Mouse (Mus musculus) myocyte (in vitro differentiated cells): ENCODE measurements around the gene Cel.
A peak's percentile ranks its signal among the peaks of the same experiment; 100 is the strongest.

Experiments
- CEBPB ChIP-seq: IDR thresholded peaks from 2 replicates; pipeline ENCODE4 v1.6.1; 2011; ENCODE audit warnings: mild to moderate bottlenecking, moderate library complexity; ENCODE audit not compliant: poor library complexity, insufficient read depth, severe bottlenecking
- E2F4 ChIP-seq: IDR thresholded peaks from one replicate; pipeline ENCODE4 v1.6.1; 2011; ENCODE audit warnings: mild to moderate bottlenecking, control low read depth, moderate library complexity; ENCODE audit not compliant: insufficient read depth
- MAX ChIP-seq: IDR thresholded peaks from one replicate; pipeline ENCODE4 v1.6.1; 2011; ENCODE audit warnings: low read depth, mild to moderate bottlenecking, control low read depth
- MYOG ChIP-seq, 3 experiments: IDR thresholded peaks; one replicate each; pipeline ENCODE4 v1.6.1; 2011; ENCODE audit warnings: control low read depth in 2 of 3, low read depth in 2 of 3, mild to moderate bottlenecking in 2 of 3; ENCODE audit not compliant: insufficient read length in 2 of 3, control insufficient read depth in 1 of 3, insufficient read depth in 1 of 3
- POLR2A ChIP-seq: IDR thresholded peaks from one replicate; pipeline ENCODE4 v1.6.1; 2011; ENCODE audit warnings: low read depth, mild to moderate bottlenecking, control low read depth, moderate library complexity; ENCODE audit not compliant: insufficient read length
- POLR2AphosphoS2 ChIP-seq: IDR thresholded peaks from one replicate; pipeline ENCODE4 v1.6.1; 2011; ENCODE audit warnings: low read depth, control low read depth; ENCODE audit not compliant: insufficient read length
- REST ChIP-seq: IDR thresholded peaks from one replicate; pipeline ENCODE4 v1.6.1; 2011; ENCODE audit warnings: mild to moderate bottlenecking, control low read depth, moderate library complexity; ENCODE audit not compliant: insufficient read depth, insufficient read length
- TCF12 ChIP-seq: IDR thresholded peaks from one replicate; pipeline ENCODE4 v1.6.1; 2011; ENCODE audit warnings: mild to moderate bottlenecking, control low read depth; ENCODE audit not compliant: poor library complexity, insufficient read depth, severe bottlenecking
- TCF3 ChIP-seq: IDR thresholded peaks from one replicate; pipeline ENCODE4 v1.6.1; 2011; ENCODE audit warnings: low read depth, control low read depth; ENCODE audit not compliant: insufficient read length
- USF1 ChIP-seq: IDR thresholded peaks from one replicate; pipeline ENCODE4 v1.6.1; 2011; ENCODE audit warnings: low read depth, mild to moderate bottlenecking, control low read depth, moderate library complexity

DNA sequence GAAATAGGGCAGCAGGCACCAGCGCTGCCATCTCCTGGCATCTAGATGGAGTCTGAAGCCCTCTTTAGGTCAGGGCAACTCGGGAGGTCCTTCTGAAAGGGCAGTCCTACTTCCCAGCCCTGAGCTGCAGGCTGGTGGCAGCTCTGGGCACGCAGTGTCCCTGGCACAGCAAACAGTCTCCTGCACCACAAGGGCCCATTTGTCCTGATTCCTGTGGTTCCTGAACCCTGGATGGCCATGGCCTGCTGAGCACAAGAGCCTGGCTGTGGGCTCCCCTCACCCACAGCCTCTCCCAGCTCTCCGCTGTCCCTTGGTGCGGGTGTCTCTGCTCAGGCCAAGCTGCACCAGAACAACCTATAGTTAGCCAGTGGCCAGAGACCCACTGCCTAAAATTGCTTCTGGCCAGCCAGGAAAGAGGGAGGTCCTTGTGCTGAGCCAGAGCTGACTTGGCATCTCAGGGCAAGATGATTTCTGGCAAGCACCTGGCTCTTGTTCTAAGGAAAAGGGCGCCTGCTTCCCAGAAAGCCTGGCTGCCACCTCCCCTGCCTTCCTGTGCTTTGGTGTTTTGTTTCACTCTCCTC lies 41.5 kb downstream of the Cel start:
- TF ChIP-seq POLR2A (no peak), CEBPB (no peak), POLR2AphosphoS2 (no peak), TCF12 (no peak), MYOG (IDR thresholded peaks at IDR 0.05; ENCODE audit: control insufficient read depth in 1 of 3, insufficient read depth in 1 of 3, insufficient read length in 2 of 3, low read depth in 2 of 3) (peak in 2 of 3 experiments; percentile 35 to 80), E2F4 (no peak), USF1 (no peak), MAX (no peak), REST (no peak), TCF3 (no peak)
